Mouse (Mus musculus) liver, embryonic 15.5 days (tissue): ENCODE data around the gene Chd3. TPM values are rescaled to one million over a fixed set of nuclear protein-coding genes. Genes with fewer than 3 reads are reported as not detected.
A peak's percentile ranks its signal among the peaks of the same experiment; 100 is the strongest.

Experiments
- ATAC-seq: fragments of 200-750 bp; cut with Nextera tagmentation; 2 replicates; pipeline ENCODE4 v1.8.0; 2017; ENCODE audit warnings: moderate number of reproducible peaks, mild to moderate bottlenecking, moderate library complexity; ENCODE audit not compliant: insufficient read depth
- H3K27ac ChIP-seq: fragments of 300-500 bp; sonication (generic); replicated peaks from 2 replicates; pipeline ENCODE4 v1.5.1; 2015; ENCODE audit warnings: mild to moderate bottlenecking, inconsistent platforms
- H3K27me3 ChIP-seq: fragments of 300-500 bp; sonication (generic); 2 replicates; pipeline ENCODE4 v1.6.1; 2015; ENCODE audit warnings: mild to moderate bottlenecking, inconsistent platforms
- H3K36me3 ChIP-seq: fragments of 300-500 bp; sonication (generic); replicated peaks from 2 replicates; pipeline ENCODE4 v1.6.1; 2015; ENCODE audit warnings: moderate library complexity, mild to moderate bottlenecking, inconsistent platforms
- H3K4me1 ChIP-seq: fragments of 300-500 bp; sonication (generic); replicated peaks from 2 replicates; pipeline ENCODE4 v1.6.1; 2015; ENCODE audit warnings: inconsistent platforms
- H3K4me2 ChIP-seq: fragments of 300-500 bp; sonication (generic); 2 replicates; pipeline ENCODE4 v1.6.1; 2015; ENCODE audit warnings: moderate library complexity, mild to moderate bottlenecking, inconsistent platforms
- H3K4me3 ChIP-seq: fragments of 300-500 bp; sonication (generic); replicated peaks from 2 replicates; pipeline ENCODE4 v1.5.1; 2015; ENCODE audit warnings: mild to moderate bottlenecking, inconsistent platforms
- H3K9ac ChIP-seq: fragments of 300-500 bp; sonication (generic); 2 replicates; pipeline ENCODE4 v1.6.1; 2015; ENCODE audit warnings: moderate library complexity, mild to moderate bottlenecking, inconsistent platforms
- H3K9me3 ChIP-seq: fragments of 300-500 bp; sonication (generic); replicated peaks from 2 replicates; pipeline ENCODE4 v1.6.1; 2016; ENCODE audit warnings: inconsistent platforms
- WGBS: fragments of 180-500 bp; shearing (Covaris S2); methylation state at CpG from one replicate; pipeline ENCODE4 v1.1.7; 2015; ENCODE audit warnings: mixed read lengths; ENCODE audit not compliant: insufficient replicate concordance; 5-methylcytosine and 5-hydroxymethylcytosine counted together
- polyA plus RNA-seq: library from polyadenylated mRNA; unstranded; fragments of >200 nt; fragmentation: Nextera tagmentation; extraction: Ambion mirVana; gene quantifications from 2 replicates; pipeline ENCODE4 v1.2.1, GENCODE M21; 2015

The Chd3 gene
- polyA plus RNA-seq, 1 experiment from 2014 or later: 3.4 TPM

DNA sequence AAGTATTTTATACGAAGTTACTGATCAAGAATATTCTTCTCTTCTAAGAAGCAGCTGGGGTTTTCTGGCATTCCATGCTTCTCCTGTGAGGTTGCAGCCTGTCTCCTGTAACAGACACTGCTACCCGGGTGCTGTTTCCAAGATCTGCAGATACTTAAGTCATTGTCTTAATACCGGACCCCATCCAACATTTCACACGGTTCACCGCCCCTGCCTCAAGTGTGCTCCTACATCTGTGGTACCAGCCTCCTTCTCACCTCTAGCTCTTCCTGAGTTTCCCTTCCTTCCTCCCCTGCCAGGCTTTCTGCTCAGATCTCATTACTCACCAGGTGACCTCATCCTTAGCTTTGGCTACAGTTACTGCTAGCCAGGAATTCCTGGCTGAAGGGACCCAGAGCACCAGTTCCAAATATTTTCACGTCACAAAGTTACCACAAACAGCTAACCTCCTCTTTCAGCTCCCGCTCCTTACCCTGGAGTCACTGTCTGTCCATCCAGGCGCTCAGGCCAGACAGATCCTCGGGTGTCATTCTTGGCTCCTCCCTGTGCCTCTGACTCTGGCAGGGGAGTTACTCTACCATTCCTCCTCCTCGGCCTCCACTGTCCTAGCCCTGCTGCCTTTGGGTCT lies 13.4 kb upstream of the Chd3 start:
- H3K27me3 ChIP-seq: no peaks in the 10 kb centered on the region
- no peak overlapping the region for H3K9ac ChIP-seq
- no peak overlapping the region for H3K27ac ChIP-seq
- no peak for ATAC-seq
- no peaks in the 10 kb centered on the region for H3K9me3 ChIP-seq
- H3K4me3 ChIP-seq: no peak overlapping the region
- H3K36me3 ChIP-seq: no peaks in the 10 kb centered on the region
- H3K4me1 ChIP-seq: peaks cover 13% of the 10 kb centered on the region
- H3K4me2 ChIP-seq: no peak overlapping the region
- 68% methylated on average over 10 of the region's 10 CpGs for WGBS

DNA sequence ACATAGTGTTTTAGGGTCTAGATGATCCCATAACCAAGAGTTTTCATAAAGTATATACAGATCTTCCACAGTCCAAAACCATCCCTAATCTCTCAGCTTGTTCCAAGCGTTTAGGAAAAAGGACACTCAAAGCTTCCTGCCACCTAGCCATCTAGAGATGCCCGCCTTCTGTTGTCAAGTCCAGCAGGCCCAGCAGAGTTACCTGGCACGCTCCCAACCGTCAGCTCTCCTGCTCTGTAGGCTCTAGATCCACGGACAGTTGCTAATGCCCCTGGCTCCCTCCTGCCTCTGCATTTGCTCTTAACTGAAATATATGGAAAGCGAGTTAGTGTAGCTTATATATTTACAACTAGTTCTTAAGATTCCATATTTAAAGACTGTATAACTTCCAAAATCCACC lies 12.2 kb upstream of the Chd3 start:
- Histone ChIP-seq H3K36me3 (no peaks in the 10 kb centered on the region), H3K4me3 (no peak overlapping the region), H3K27ac (no peak overlapping the region), H3K4me2 (no peak overlapping the region), H3K4me1 (peaks cover 24% of the 10 kb centered on the region), H3K27me3 (no peaks in the 10 kb centered on the region), H3K9me3 (no peaks in the 10 kb centered on the region), H3K9ac (no peak overlapping the region)
- 77% methylated on average over 6 of the region's 6 CpGs for WGBS
- ATAC-seq: no peak

DNA sequence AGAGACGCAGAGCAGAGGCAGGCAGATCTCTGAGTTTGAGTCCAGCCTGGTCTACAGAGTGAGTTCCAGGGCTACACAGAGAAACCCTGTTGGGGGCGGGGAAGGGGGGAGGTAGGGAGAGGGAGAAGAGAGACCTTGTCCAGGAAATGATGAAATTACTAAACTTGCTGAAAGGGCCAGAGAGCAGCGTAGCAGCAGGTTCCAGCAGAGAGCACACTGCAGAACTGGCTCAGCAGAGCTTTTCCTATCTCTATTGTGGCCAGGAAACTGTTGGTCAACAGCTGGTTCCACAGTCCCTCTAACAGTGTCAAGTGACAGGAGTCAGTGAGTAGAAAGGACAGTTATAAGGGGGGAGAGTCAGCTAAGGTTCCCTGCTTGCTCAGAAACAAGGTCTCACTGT lies 10.4 kb upstream of the Chd3 start:
- H3K4me2 ChIP-seq: no peak overlapping the region

DNA sequence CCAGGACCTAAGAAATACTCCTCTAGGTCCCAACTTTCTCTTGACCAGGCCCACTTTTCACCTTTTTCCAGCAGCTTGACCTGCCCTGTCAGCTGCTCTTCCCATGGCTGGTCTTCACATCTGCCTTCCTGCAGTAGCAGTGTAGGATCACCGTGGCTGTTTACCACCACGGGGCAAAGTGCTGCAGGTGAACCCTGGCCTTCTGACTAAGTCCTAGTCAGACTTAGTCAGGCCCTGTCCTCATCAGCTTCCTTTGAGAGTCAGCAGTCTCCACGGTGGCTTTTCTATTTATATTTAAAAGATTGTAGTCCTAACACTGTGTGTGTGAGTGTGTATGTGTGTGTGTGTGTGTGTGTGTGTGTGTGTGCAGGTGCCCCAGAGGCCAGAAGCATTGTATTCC lies 8.6 kb upstream of the Chd3 start:
- Histone ChIP-seq H3K4me2 (no peak overlapping the region), H3K4me1 (peaks cover 51% of the 10 kb centered on the region), H3K9ac (no peak overlapping the region), H3K4me3 (no peak overlapping the region), H3K27ac (peak overlapping the region; percentile 39), H3K36me3 (0 out of 2 replicates have a peak, but pooled peaks cover 6% of the 10 kb centered on the region), H3K9me3 (no peaks in the 10 kb centered on the region), H3K27me3 (no peaks in the 10 kb centered on the region)
- ATAC-seq: 0 out of 2 replicates have a peak, but pooled peaks have one; percentile 45
- 49% methylated on average over 3 of the region's 3 CpGs for WGBS

More for the DNA sequence above, 10.4 kb upstream of the Chd3 start:
- 0 out of 2 replicates have a peak, but pooled peaks cover 3% of the 10 kb centered on the region for H3K36me3 ChIP-seq
- peaks cover 33% of the 10 kb centered on the region for H3K4me1 ChIP-seq
- WGBS: 43% methylated on average over 3 of the region's 3 CpGs
- no peaks in the 10 kb centered on the region for H3K27me3 ChIP-seq
- no peak overlapping the region for H3K4me3 ChIP-seq
- no peaks in the 10 kb centered on the region for H3K9me3 ChIP-seq
- H3K9ac ChIP-seq: no peak overlapping the region
- H3K27ac ChIP-seq: 0 out of 2 replicates have a peak overlapping the region, but pooled peaks have one; percentile 3
- ATAC-seq: peak; percentile 49

DNA sequence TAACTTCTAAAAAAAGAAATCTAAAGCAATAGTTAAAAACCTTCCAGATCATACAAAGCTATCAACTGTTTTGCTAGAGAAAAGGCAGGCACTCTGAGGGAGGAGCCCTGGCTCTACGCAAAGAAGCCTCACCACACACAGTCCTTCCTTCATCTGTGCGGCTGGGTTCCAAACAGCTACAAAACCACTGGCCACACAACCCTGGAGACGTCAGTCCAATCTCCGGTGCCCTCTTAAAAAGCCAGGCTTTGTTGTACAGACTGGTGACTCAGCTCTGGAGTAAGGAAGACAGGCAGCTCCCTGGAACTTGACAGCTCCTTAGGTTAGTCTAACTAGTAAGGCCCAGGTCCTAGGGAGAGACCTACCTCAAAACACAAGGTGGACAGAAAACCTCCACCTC lies 6.4 kb upstream of the Chd3 start:
- Histone ChIP-seq H3K4me1 (peaks cover 73% of the 10 kb centered on the region), H3K9me3 (no peaks in the 10 kb centered on the region), H3K4me3 (no peak overlapping the region), H3K27ac (no peak overlapping the region), H3K9ac (no peak overlapping the region), H3K27me3 (peaks cover 14% of the 10 kb centered on the region), H3K4me2 (no peak overlapping the region), H3K36me3 (0 out of 2 replicates have a peak, but pooled peaks cover 6% of the 10 kb centered on the region)
- no peak for ATAC-seq
- WGBS: 60% methylated on average over 4 of the region's 4 CpGs

DNA sequence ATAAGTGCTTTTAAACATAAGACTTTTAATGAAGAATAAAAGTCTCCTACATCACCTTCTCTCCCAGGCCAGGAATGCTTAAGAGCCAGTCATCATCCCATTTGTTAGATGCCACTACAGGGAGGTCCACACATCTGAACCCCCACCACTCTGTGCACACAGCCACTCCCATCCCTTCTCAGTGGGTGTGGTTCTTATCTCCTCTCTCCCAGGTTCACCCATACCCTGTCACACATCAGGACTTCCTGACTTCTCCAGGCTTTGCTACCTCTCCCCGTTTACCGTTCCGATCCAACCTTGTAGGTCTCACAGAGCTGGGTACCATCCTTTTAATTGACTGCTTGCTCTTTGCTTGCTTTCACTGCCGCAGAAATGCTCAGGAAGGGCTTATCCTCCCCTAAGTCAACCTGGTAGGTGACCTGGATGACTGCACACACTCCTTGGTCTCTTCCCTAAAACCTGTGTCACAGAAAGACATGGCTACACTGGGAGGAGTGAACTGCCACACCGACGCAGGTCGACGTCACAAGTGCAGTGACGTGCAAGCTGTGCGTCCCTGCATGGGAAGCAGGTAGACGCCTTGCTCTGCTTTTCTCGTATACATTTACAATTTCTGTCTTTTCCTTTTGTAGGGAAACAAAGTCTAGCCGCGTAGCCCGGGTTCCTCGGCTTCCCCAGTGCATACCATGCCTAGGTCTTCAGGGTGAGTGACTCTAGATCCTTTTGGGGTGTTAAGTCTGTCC lies 4.2 kb upstream of the Chd3 start:
- WGBS: 56% methylated on average over 16 of the region's 16 CpGs
- peak overlapping the region; percentile 95 for H3K27ac ChIP-seq
- peak; percentile 93 for ATAC-seq
- no peaks in the 10 kb centered on the region for H3K9me3 ChIP-seq
- peak overlapping the region; percentile 52 for H3K9ac ChIP-seq
- H3K27me3 ChIP-seq: peaks cover 33% of the 10 kb centered on the region
- H3K4me1 ChIP-seq: peaks cover 75% of the 10 kb centered on the region
- H3K4me2 ChIP-seq: peak overlapping the region; percentile 86
- H3K36me3 ChIP-seq: 0 out of 2 replicates have a peak, but pooled peaks cover 6% of the 10 kb centered on the region
- H3K4me3 ChIP-seq: peak overlapping the region; percentile 53

DNA sequence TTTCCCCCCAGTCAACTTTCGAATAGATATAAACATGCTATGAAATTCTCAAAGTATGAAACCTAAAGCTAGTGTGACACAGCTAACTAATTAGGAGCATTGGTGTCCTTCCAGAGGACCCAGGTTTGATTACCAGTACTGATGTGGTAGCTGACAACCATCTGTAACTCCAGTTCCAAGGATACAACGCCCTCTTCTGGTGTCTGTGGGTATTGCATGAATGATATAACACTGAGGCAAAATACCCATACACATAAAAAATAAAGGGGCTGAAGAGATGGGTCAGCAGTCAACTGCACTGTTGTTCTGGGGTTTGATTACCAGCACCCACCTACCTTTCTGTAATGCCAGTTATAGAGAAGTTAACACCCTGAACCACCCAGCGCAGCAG lies 3.6 kb upstream of the Chd3 start:
- peak overlapping the region; percentile 86 for H3K4me2 ChIP-seq
- no peak overlapping the region; the same call in 1 of the 2 replicates for H3K9ac ChIP-seq
- 45% methylated on average over 3 of the region's 3 CpGs for WGBS
- 0 out of 2 replicates have a peak, but pooled peaks cover 6% of the 10 kb centered on the region for H3K36me3 ChIP-seq
- ATAC-seq: no peak; the same call in 1 of the 2 replicates
- H3K9me3 ChIP-seq: no peaks in the 10 kb centered on the region
- peak overlapping the region; percentile 53 for H3K4me3 ChIP-seq
- H3K27ac ChIP-seq: peak overlapping the region; percentile 95
- H3K4me1 ChIP-seq: peaks cover 78% of the 10 kb centered on the region
- H3K27me3 ChIP-seq: peaks cover 40% of the 10 kb centered on the region

DNA sequence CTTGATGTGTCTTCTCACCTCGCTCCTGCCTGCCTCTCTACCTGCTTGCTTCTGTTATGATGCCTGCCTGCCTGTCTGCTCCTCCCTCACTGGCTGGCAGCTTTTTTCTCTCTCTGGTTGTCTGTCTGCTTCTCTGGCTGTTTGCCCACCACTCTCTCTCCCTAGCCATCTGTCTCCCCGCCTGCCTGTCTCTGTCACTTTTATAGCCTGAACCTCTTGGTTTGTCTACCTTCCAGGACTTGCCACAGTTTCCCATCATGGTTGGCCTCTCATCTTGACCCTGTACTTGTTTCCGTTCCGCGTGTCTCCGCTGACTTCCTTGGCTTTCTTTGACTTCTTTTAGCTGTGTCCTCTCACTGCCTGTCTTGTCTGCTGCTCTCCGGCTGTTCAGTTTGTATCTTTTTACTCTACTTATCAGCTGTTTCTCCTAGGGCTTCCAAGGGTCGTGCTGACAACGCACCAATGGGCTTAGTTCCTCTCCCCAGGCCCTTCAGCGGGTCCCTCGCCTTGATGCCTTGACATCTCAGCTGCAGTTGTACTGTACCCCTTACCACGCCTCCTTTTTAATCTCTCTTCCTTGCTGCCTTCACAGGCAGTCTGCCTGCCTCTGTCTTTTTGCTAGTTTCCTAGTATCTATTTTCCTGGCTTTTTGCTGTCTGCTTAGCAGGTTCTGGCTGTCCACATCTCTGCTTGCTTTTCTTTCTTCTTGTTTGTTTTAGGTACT lies 3.0 kb upstream of the Chd3 start:
- H3K9me3 ChIP-seq: no peaks in the 10 kb centered on the region
- H3K4me3 ChIP-seq: no peak overlapping the region
- peaks cover 78% of the 10 kb centered on the region for H3K4me1 ChIP-seq
- peaks cover 45% of the 10 kb centered on the region for H3K27me3 ChIP-seq
- peak overlapping the region; percentile 16; the same call in 1 of the 2 replicates for H3K9ac ChIP-seq
- H3K4me2 ChIP-seq: peak overlapping the region; percentile 86
- H3K36me3 ChIP-seq: 0 out of 2 replicates have a peak, but pooled peaks cover 6% of the 10 kb centered on the region
- no peak for ATAC-seq
- peak overlapping the region; percentile 95 for H3K27ac ChIP-seq
- WGBS: 34% methylated on average over 12 of the region's 12 CpGs

DNA sequence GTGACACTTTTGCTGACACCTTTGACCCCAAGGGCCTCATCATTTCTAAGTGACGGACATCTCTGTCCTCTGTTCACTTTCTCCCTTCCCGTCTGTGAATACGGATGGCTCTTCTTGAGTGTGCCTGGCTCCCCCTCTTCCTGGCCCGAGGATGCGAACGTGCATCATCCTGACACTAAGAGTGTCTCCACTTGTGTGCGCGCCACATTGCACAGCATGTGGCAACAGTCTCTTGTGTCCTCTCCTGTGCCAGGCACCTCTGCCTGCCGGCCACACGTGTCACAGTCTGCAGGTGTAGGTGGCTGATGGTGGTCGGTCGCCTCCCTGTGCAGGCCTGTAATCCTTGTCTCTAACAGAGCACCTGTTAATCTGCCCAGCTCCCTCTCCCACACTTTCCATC lies 2.4 kb upstream of the Chd3 start:
- H3K9ac ChIP-seq: no peak overlapping the region
- H3K9me3 ChIP-seq: no peaks in the 10 kb centered on the region
- peaks cover 78% of the 10 kb centered on the region for H3K4me1 ChIP-seq
- H3K27me3 ChIP-seq: peaks cover 51% of the 10 kb centered on the region
- H3K4me3 ChIP-seq: no peak overlapping the region
- 69% methylated on average over 12 of the region's 12 CpGs for WGBS
- peak overlapping the region; percentile 95 for H3K27ac ChIP-seq
- H3K4me2 ChIP-seq: peak overlapping the region; percentile 24; the same call in 1 of the 2 replicates
- ATAC-seq: no peak
- H3K36me3 ChIP-seq: 0 out of 2 replicates have a peak, but pooled peaks cover 6% of the 10 kb centered on the region

DNA sequence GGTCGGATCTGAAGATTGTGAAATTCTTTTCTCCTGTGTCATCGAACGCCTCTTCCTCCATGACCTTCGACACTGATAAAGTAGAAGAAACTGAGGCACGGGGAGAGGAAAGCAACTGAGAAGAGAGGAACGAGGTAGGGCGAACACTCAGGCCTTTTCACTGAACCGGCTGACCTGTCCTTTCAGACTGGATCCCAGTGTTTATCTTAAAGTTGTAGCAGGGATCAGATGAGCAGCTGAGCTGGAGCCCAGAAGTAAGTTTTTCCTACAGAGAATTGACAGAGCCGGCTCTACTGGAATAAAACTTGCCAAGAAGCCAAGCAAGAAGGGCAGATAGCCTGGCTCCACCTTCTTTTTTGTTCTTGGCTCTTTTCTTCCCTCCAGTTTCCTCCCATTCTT lies 1.6 kb upstream of the Chd3 start:
- H3K27me3 ChIP-seq: peaks cover 59% of the 10 kb centered on the region
- no peaks in the 10 kb centered on the region for H3K9me3 ChIP-seq
- H3K36me3 ChIP-seq: 0 out of 2 replicates have a peak, but pooled peaks cover 6% of the 10 kb centered on the region
- H3K9ac ChIP-seq: peak overlapping the region; percentile 21; the same call in 1 of the 2 replicates
- H3K27ac ChIP-seq: peak overlapping the region; percentile 95
- ATAC-seq: no peak
- no peak overlapping the region for H3K4me3 ChIP-seq
- 35% methylated on average over 9 of the region's 9 CpGs for WGBS
- peak overlapping the region; percentile 24 for H3K4me2 ChIP-seq
- peaks cover 81% of the 10 kb centered on the region for H3K4me1 ChIP-seq
